Mouse (Mus musculus) embryo, embryonic 11 days (tissue): Measurements from ENCODE around the gene Wdr45.

Source experiments
- DNase-seq: peaks from one replicate; pipeline ENCODE4 v3.0.0-alpha.2; 2015

Wdr45 gene

GRCm38 (mm10) chrX:7764657-7765280, 50.6 kb downstream of the Wdr45 start:
- no peak for DNase-seq

GRCm38 (mm10) chrX:7765281-7765670, 51.1 kb downstream of the Wdr45 start:
- no peak for DNase-seq

GRCm38 (mm10) chrX:7765764-7766163, 51.6 kb downstream of the Wdr45 start:
- peak; percentile 59 for DNase-seq

- DNase-seq = no peak
Measured at GRCm38 (mm10) chrX:7769302-7770017, 55.3 kb downstream of the Wdr45 start.

- no peak for DNase-seq
Measured at GRCm38 (mm10) chrX:7772766-7773165, 58.6 kb downstream of the Wdr45 start.

GRCm38 (mm10) chrX:7775501-7776205, 61.5 kb downstream of the Wdr45 start:
- DNase-seq = no peak

- DNase-seq = peak; percentile 50
Measured at GRCm38 (mm10) chrX:7776329-7777082, 62.4 kb downstream of the Wdr45 start.
